Mouse (Mus musculus): Measurements from ENCODE around the gene Fam71e2. TPM values are rescaled to one million over a fixed set of nuclear protein-coding genes. Genes with fewer than 3 reads are reported as not detected.
A peak's percentile ranks its signal among the peaks of the same experiment; 100 is the strongest.
"Not testable (repeated sequence)": the region's sequence is repeated elsewhere in the genome, so short reads cannot be mapped to it uniquely, and the experiment has no call there.

Gene Fam71e2
- polyA plus RNA-seq, 1 experiment from 2014 or later: not detected

- H3K36me3 ChIP-seq: peaks cover 42% of the 10 kb centered on the region
- WGBS: under 1% methylated on average over 31 of the region's 31 CpGs
- not testable (repeated sequence) for H3K9me3 ChIP-seq
- H3K9ac ChIP-seq: peak overlapping the region; percentile 96
- peak overlapping the region; percentile 90 for H3K27ac ChIP-seq
- H3K27me3 ChIP-seq: peaks cover 17% of the 10 kb centered on the region
- peaks cover 22% of the 10 kb centered on the region for H3K4me1 ChIP-seq
- H3K4me3 ChIP-seq: peak overlapping the region; percentile 91
- ATAC-seq (ENCODE audit: low FRiP score, low read depth): peak; percentile 1; the same call in 1 of the 2 replicates
- H3K4me2 ChIP-seq (replicated peaks): peak overlapping the region; percentile 93
Measured at GRCm38 (mm10) chr7:4793248-4793647, 22.1 kb upstream of the Fam71e2 start.

DNA sequence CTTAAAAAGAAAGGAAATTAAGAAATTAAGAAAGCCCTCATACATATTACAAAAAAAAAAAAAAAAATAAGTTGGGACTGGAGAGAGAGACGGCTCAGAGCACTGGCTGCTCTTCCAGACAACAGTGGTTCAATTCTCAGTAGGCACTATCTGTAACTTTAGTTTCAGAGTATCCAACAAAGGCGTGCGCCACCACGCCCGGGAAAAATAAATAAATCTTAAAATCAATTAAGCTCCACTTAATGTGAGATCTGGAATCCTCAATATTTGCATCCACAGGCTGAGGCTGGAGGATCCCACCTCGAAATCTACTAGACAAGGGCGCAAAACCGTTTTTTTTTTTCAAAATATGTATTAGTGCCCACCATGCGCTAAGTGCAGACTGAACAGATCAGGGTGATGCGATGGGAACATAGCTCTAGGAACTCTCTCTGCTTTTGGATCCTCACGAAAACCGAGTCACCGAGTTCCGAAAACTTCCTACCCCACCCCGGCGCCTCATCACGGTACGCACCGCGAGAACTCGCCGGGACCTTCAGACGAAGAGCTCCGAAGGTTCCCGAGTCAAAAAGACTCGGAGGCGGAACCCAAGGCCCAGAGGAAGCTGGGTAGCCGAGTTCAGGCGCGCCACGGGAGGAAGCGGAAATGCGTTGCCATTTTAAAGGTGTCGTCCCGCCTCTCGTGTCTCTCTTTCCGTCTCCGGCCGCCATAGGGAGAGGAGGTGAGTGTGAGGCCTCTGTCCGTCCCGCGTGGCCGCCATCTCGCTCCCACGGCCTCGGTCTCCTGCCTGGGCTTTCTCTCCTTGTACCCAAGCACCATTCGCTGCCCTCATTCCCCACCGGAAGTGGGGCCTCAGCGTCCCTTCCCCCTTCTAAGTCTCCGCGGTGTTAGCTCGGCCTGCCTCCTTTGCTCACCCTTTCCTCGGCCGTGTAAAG, 21.4 kb upstream of the Fam71e2 start, which contains the start of gene Rpl28:
Rpl28 (plus strand) TSS at position 597 of the 935 bp plus-strand sequence.
- H3K9ac ChIP-seq: peak within 1 kb of the TSS; percentile 96
- peak within 1 kb of the TSS; percentile 91 for H3K4me3 ChIP-seq
- H3K36me3 ChIP-seq: peaks cover 39% of the 10 kb centered on the region
- peak within 1 kb of the TSS; percentile 93 for H3K4me2 ChIP-seq (replicated peaks)
- no peaks in the 10 kb centered on the region for H3K9me3 ChIP-seq
- peak within 1 kb of the TSS; percentile 90 for H3K27ac ChIP-seq
- WGBS: 2% methylated on average over 54 of the region's 54 CpGs
- peaks cover 19% of the 10 kb centered on the region for H3K27me3 ChIP-seq
- peaks cover 24% of the 10 kb centered on the region for H3K4me1 ChIP-seq
- peak; percentile 90 for ATAC-seq (ENCODE audit: low FRiP score, low read depth)

DNA sequence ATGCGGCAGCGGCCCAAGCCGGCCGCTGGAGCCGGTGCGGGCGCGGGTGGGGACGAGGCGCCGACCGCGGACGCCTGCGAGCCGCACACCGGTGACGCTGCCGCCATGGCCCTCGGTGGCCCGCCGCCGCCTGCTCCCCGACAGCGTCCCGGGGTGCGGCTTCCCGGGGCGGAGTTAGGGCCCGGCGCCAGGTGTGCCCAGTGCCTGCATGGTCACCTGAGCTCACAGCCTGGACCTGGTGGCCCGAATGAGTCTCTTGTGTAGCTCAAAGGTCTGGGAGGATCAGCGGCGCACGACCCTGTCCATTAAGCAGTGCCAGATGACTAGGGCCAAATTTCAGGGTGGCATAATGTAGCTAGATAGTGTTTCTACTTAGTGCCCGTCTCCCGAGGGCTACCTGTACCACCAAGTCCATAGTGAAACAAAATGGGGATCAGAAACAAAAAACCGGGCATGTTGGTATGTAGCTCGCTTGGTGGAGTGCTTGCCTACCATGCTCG, 18.4 kb upstream of the Fam71e2 start, which contains the start of gene Tmem238:
Tmem238 (minus strand) TSS at position 221 of the 500 bp plus-strand sequence.
- Histone ChIP-seq H3K36me3 (peaks cover 8% of the 10 kb centered on the region), H3K27ac (0 out of 2 replicates have a peak within 1 kb of the TSS, but pooled peaks have one; percentile 22), H3K9ac (peak within 1 kb of the TSS; percentile 85), H3K27me3 (peaks cover 22% of the 10 kb centered on the region), H3K9me3 (no peaks in the 10 kb centered on the region), H3K4me2 (replicated peaks) (peak within 1 kb of the TSS; percentile 87), H3K4me1 (peaks cover 21% of the 10 kb centered on the region), H3K4me3 (peak within 1 kb of the TSS; percentile 64)
- WGBS: 8% methylated on average over 37 of the region's 40 CpGs
- 0 out of 2 replicates have a peak, but pooled peaks have one; percentile 0 for ATAC-seq (ENCODE audit: low FRiP score, low read depth)

DNA sequence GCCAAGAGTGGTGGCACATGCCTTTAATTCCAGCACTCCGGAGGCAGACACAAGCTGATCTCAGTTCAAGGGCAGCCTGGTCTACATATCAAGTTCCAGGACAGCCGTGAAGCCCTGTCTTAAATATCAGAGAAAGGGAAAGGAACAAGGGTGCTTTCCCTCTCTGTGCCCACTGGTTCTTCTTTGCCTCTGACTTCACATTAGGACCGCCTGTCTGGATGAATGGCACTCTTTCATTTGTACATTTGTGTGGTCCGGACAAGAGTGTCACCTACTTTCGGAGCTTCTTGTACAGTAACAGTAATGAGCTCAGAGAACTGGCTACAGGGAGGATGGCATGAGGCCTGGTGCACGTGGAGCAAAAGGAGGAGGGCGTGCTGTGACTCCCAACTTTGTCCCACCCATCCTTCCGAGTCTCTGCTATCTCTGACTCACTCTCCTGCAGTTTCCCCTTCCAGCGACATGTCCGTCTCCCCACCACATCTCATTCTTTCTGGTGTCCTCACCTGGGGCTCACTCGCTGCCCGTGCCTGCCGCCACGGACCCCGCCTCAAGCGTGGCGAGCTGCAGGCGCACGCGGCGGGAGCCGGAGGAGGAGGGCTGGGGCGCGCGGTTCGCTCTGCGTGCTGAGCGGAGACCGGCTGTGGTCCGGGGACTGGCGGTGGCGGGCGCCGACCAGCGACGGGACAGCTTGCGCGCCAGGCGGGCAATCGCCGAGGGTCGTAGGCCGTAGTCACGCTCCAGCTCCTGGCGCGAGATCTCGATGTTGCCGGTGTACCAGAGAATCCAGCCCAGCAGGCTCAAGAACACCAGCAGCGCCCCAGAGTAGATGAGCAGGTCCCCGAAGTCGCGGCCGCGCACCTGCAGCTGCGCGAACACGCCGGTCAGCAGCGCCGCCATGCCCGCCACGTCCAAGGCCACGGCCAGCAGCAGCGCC, 17.7 kb upstream of the Fam71e2 start:
- Histone ChIP-seq H3K9ac (peak overlapping the region; percentile 85), H3K9me3 (no peaks in the 10 kb centered on the region), H3K4me2 (replicated peaks) (peak overlapping the region; percentile 87), H3K36me3 (peaks cover under 1% of the 10 kb centered on the region; the same call in 1 of the 2 replicates), H3K27me3 (peaks cover 22% of the 10 kb centered on the region), H3K27ac (0 out of 2 replicates have a peak overlapping the region, but pooled peaks have one; percentile 22), H3K4me1 (peaks cover 13% of the 10 kb centered on the region), H3K4me3 (peak overlapping the region; percentile 64)
- WGBS: 3% methylated on average over 58 of the region's 64 CpGs
- peak; percentile 41; the same call in 1 of the 2 replicates for ATAC-seq (ENCODE audit: low FRiP score, low read depth)

- H3K4me3 ChIP-seq: no peak overlapping the region
- H3K36me3 ChIP-seq: no peaks in the 10 kb centered on the region
- no peak overlapping the region for H3K9ac ChIP-seq
- no peak for ATAC-seq (ENCODE audit: low FRiP score, low read depth)
- peaks cover 31% of the 10 kb centered on the region for H3K27me3 ChIP-seq
- no peaks in the 10 kb centered on the region for H3K9me3 ChIP-seq
- H3K27ac ChIP-seq: no peak overlapping the region
- 75% methylated on average over 14 of the region's 14 CpGs for WGBS
- H3K4me1 ChIP-seq: peaks cover 6% of the 10 kb centered on the region
- no peak overlapping the region for H3K4me2 ChIP-seq (replicated peaks)
Measured at GRCm38 (mm10) chr7:4783667-4784268, 12.7 kb upstream of the Fam71e2 start.

GRCm38 (mm10) chr7:4782759-4783158, 11.7 kb upstream of the Fam71e2 start, which contains the start of the genes Il11 and Tmem190:
Gene Il11, minus strand, starts transcription at chr7:4782859.
Gene Tmem190, plus strand, starts transcription at chr7:4782937.
- Histone ChIP-seq H3K4me1 (peaks cover 5% of the 10 kb centered on the region; the same call in 1 of the 2 replicates), H3K27me3 (peaks cover 38% of the 10 kb centered on the region), H3K4me3 (no peak within 1 kb of the TSS), H3K9me3 (no peaks in the 10 kb centered on the region), H3K27ac (no peak within 1 kb of the TSS), H3K36me3 (no peaks in the 10 kb centered on the region), H3K9ac (no peak within 1 kb of the TSS), H3K4me2 (replicated peaks) (no peak within 1 kb of the TSS)
- no peak for ATAC-seq (ENCODE audit: low FRiP score, low read depth)
- 75% methylated on average over 2 of the region's 2 CpGs for whole genome bisulfite sequencing

- Histone ChIP-seq H3K4me1 (peaks cover 11% of the 10 kb centered on the region), H3K4me3 (no peak overlapping the region), H3K9ac (no peak overlapping the region), H3K4me2 (replicated peaks) (no peak overlapping the region), H3K9me3 (no peaks in the 10 kb centered on the region), H3K27ac (no peak overlapping the region), H3K27me3 (peaks cover 40% of the 10 kb centered on the region), H3K36me3 (no peaks in the 10 kb centered on the region)
- WGBS: 57% methylated on average over 3 of the region's 3 CpGs
- ATAC-seq (ENCODE audit: low FRiP score, low read depth): no peak
Measured at GRCm38 (mm10) chr7:4782130-4782529, 11.0 kb upstream of the Fam71e2 start.

DNA sequence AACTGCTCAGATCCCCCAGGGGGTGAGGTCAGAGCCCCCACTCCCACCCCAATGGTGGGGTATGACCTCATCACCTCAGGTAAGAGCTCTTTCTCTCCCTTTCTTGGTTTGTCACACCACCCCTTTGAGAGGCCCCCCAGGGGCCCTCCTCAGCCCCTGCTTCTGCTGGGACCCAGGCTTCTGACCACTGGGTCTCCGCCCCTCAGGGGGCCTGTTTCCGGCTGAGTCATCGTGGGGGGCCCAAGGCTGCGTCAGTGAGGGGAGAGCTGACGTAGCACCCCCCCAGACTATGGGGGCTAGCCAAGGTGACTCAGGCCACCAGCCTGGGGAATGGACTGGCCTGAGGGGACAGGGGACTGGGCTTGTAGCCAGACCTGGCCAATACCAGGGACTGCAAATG, 8.8 kb upstream of the Fam71e2 start:
- Histone ChIP-seq H3K27me3 (peaks cover 63% of the 10 kb centered on the region), H3K36me3 (no peaks in the 10 kb centered on the region), H3K4me3 (no peak overlapping the region), H3K4me2 (replicated peaks) (no peak overlapping the region), H3K9me3 (peaks cover 6% of the 10 kb centered on the region; the same call in 1 of the 2 replicates), H3K9ac (no peak overlapping the region), H3K4me1 (peaks cover 16% of the 10 kb centered on the region), H3K27ac (no peak overlapping the region)
- ATAC-seq (ENCODE audit: low FRiP score, low read depth): no peak
- 29% methylated on average over 5 of the region's 5 CpGs for WGBS

DNA sequence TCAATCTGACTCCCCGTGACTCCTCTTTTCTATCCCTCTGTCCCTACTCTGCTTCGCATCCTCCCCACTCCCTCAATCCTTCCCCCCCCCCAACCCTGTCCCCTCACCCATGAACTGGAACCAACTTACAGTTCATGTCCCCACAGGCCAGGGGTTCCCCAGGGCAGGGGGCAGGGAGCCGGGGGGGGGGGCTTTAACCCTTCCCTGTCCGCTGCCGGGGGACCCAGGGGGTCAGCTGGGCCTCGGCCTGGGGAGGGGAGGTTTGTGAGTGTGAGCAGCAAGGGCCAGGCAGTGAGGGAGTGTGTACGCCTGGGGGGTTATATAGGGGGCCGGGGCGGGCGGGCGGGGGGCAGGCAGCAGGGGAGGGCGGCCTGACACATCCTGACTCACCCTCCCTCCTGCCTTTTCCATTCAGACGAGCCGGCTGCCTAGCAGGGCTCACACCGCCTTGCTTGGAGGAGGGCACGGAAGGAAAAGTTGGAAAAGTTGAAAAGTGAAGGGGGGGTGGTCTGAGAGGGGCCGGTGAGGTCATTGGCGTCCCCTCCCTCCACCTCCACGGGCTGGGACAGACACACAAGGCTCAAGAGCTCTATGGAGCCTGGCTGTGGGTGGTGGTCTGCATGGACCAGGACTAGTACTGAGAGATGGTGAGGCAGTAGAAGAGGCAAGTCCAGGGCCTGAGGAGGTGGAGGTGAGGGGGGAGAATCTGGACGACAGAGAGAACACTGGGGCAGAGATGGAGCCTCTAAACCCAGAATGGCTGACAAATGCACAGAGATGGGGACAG, 6.9 kb upstream of the Fam71e2 start:
- H3K27ac ChIP-seq: no peak overlapping the region
- H3K27me3 ChIP-seq: peaks cover 73% of the 10 kb centered on the region
- H3K4me2 ChIP-seq (replicated peaks): peak overlapping the region; percentile 65
- H3K4me1 ChIP-seq: peaks cover 16% of the 10 kb centered on the region
- H3K9me3 ChIP-seq: peaks cover 6% of the 10 kb centered on the region; the same call in 1 of the 2 replicates
- WGBS: 7% methylated on average over 20 of the region's 20 CpGs
- H3K36me3 ChIP-seq: no peaks in the 10 kb centered on the region
- ATAC-seq (ENCODE audit: low FRiP score, low read depth): no peak
- no peak overlapping the region for H3K4me3 ChIP-seq
- no peak overlapping the region for H3K9ac ChIP-seq

Data from limb, embryonic 13.5 days (tissue).